Mouse (Mus musculus): Measurements from ENCODE around the gene Ppp1r15b.

Gene Ppp1r15b

GRCm38 (mm10) chr1:133162981-133163380 lies 32.0 kb downstream of the Ppp1r15b start:
- no peak for DNase-seq

- DNase-seq, result peak; percentile 53 to 56
These were observed 33.0 kb downstream of the Ppp1r15b start, which contains the start of gene Plekha6 for GRCm38 (mm10) chr1:133163820-133164431. TSS of gene Plekha6 (plus strand) at chr1:133164210.

GRCm38 (mm10) chr1:133164591-133165011 lies 33.7 kb downstream of the Ppp1r15b start:
- peak; percentile 23 to 32 for DNase-seq

GRCm38 (mm10) chr1:133165111-133165510 lies 34.2 kb downstream of the Ppp1r15b start:
- peak; percentile 28 to 33 for DNase-seq

- peak in 1 of 2 experiments; percentile 26 for DNase-seq
These were observed 37.5 kb downstream of the Ppp1r15b start for GRCm38 (mm10) chr1:133168318-133169060.

GRCm38 (mm10) chr1:133170196-133170595 lies 39.3 kb downstream of the Ppp1r15b start:
- DNase-seq, result no peak

- no peak for DNase-seq
These were observed 40.4 kb downstream of the Ppp1r15b start for GRCm38 (mm10) chr1:133171357-133171756.

GRCm38 (mm10) chr1:133175150-133175549 lies 44.2 kb downstream of the Ppp1r15b start:
- no peak for DNase-seq

GRCm38 (mm10) chr1:133177480-133178172 lies 46.7 kb downstream of the Ppp1r15b start:
- peak; percentile 63 to 69 for DNase-seq

- no peak for DNase-seq
These were observed 47.9 kb downstream of the Ppp1r15b start for GRCm38 (mm10) chr1:133178732-133179440.

- peak; percentile 70 to 72 for DNase-seq
These were observed 50.4 kb downstream of the Ppp1r15b start for GRCm38 (mm10) chr1:133181072-133182015.

- peak; percentile 22 to 27 for DNase-seq
These were observed 51.2 kb downstream of the Ppp1r15b start for GRCm38 (mm10) chr1:133182016-133182705.

GRCm38 (mm10) chr1:133182706-133183095 lies 51.8 kb downstream of the Ppp1r15b start:
- no peak for DNase-seq

GRCm38 (mm10) chr1:133183141-133183925 lies 52.4 kb downstream of the Ppp1r15b start:
- no peak for DNase-seq

GRCm38 (mm10) chr1:133187948-133188680 lies 57.2 kb downstream of the Ppp1r15b start:
- no peak for DNase-seq

GRCm38 (mm10) chr1:133188719-133189118 lies 57.8 kb downstream of the Ppp1r15b start:
- no peak for DNase-seq

Data from B cell, adult 2 months (primary cell).